Mouse (Mus musculus) MEL (cell line): ENCODE data around the gene Ppp2r5a. TPM values are rescaled to one million over a fixed set of nuclear protein-coding genes. Genes with fewer than 3 reads are reported as not detected.

Experiments
- DNase-seq: peaks from one replicate; pipeline ENCODE4 v3.0.0; 2011; ENCODE audit warnings: low read depth, low spot score
- H3K27ac ChIP-seq: 2 replicates; pipeline ENCODE4 v1.5.1; 2012; ENCODE audit warnings: low read depth, mild to moderate bottlenecking, control low read depth, low read length, moderate library complexity; ENCODE audit not compliant: control insufficient read depth
- H3K27me3 ChIP-seq, 2 experiments: fragments of 150-350 bp in 1 of 2; sonication (generic) in 1 of 2; 2 replicates each; pipeline ENCODE4 v1.6.1; 2012; ENCODE audit warnings: low read length in 2 of 2, mild to moderate bottlenecking in 2 of 2, improper control_type of control experiment in 1 of 2, moderate library complexity in 1 of 2; ENCODE audit not compliant: insufficient read depth in 2 of 2, control insufficient read depth in 1 of 2
- H3K36me3 ChIP-seq, 2 experiments: 2 replicates each; pipeline ENCODE4 v1.6.1; 2012 to 2014; ENCODE audit warnings: low read length in 2 of 2, improper control_type of control experiment in 1 of 2, inconsistent platforms in 1 of 2, mild to moderate bottlenecking in 1 of 2; ENCODE audit not compliant: insufficient read depth in 2 of 2, control insufficient read depth in 1 of 2
- H3K4me1 ChIP-seq, 2 experiments: fragments of 150-350 bp in 1 of 2; sonication (generic) in 1 of 2; 2 replicates each; pipeline ENCODE4 v1.6.1; 2012; ENCODE audit warnings: low read length in 2 of 2, improper control_type of control experiment in 1 of 2, mild to moderate bottlenecking in 1 of 2; ENCODE audit not compliant: insufficient read depth in 2 of 2, control insufficient read depth in 1 of 2
- H3K4me3 ChIP-seq, 2 experiments: fragments of 150-350 bp in 1 of 2; sonication (generic) in 1 of 2; 2 replicates each; pipeline ENCODE4 v1.5.1; 2012; ENCODE audit warnings: low read depth in 2 of 2, low read length in 2 of 2, mild to moderate bottlenecking in 2 of 2, moderate library complexity in 2 of 2, control low read depth in 1 of 2, improper control_type of control experiment in 1 of 2; ENCODE audit not compliant: control insufficient read depth in 1 of 2, insufficient read depth in 1 of 2
- H3K79me2 ChIP-seq: 2 replicates; pipeline ENCODE4 v1.6.1; 2012; ENCODE audit warnings: mild to moderate bottlenecking, low read length, moderate library complexity; ENCODE audit not compliant: control insufficient read depth, poor library complexity, insufficient read depth
- H3K9ac ChIP-seq: 2 replicates; pipeline ENCODE4 v1.6.1; 2012; ENCODE audit warnings: low read depth, mild to moderate bottlenecking, control low read depth, low read length, moderate library complexity; ENCODE audit not compliant: control insufficient read depth, poor library complexity, severe bottlenecking
- H3K9me3 ChIP-seq: fragments of 150-350 bp; sonication (generic); replicated peaks from 2 replicates; pipeline ENCODE4 v1.6.1; 2012; ENCODE audit warnings: mild to moderate bottlenecking, low read length, improper control_type of control experiment, moderate library complexity; ENCODE audit not compliant: insufficient read depth
- BHLHE40 ChIP-seq: IDR thresholded peaks from 2 replicates; pipeline ENCODE4 v1.6.1; 2012; ENCODE audit warnings: low read depth, mild to moderate bottlenecking, inconsistent platforms, low read length, improper control_type of control experiment, borderline replicate concordance
- EP300 ChIP-seq, 2 experiments: IDR thresholded peaks; 2 replicates each; pipeline ENCODE4 v1.6.1; 2011; ENCODE audit warnings: improper control_type of control experiment in 2 of 2, low read length in 2 of 2, low read depth in 1 of 2, mild to moderate bottlenecking in 1 of 2
- MAX ChIP-seq: IDR thresholded peaks from 2 replicates; pipeline ENCODE4 v1.6.1; 2011; ENCODE audit warnings: low read length, improper control_type of control experiment
- MAZ ChIP-seq: IDR thresholded peaks from 2 replicates; pipeline ENCODE4 v1.6.1; 2012; ENCODE audit warnings: low read depth, mild to moderate bottlenecking, inconsistent platforms, low read length, improper control_type of control experiment
- NRF1 ChIP-seq: IDR thresholded peaks from 2 replicates; pipeline ENCODE4 v1.6.1; 2014; ENCODE audit warnings: low read depth, mild to moderate bottlenecking, inconsistent platforms, low read length, improper control_type of control experiment, moderate library complexity; ENCODE audit not compliant: poor library complexity, insufficient read depth, severe bottlenecking
- POLR2A ChIP-seq, 2 experiments: IDR thresholded peaks; 2 replicates each; pipeline ENCODE4 v1.6.1; 2011 to 2012; ENCODE audit warnings: low read length in 2 of 2, mild to moderate bottlenecking in 2 of 2, control low read depth in 1 of 2, improper control_type of control experiment in 1 of 2, low read depth in 1 of 2, moderate library complexity in 1 of 2; ENCODE audit not compliant: control insufficient read depth in 1 of 2, insufficient read depth in 1 of 2, poor library complexity in 1 of 2
- POLR2AphosphoS5 ChIP-seq: IDR thresholded peaks from 2 replicates; pipeline ENCODE4 v1.6.1; 2012; ENCODE audit warnings: low read depth, borderline replicate concordance, mild to moderate bottlenecking, inconsistent platforms, low read length, moderate library complexity, mixed read lengths
- RAD21 ChIP-seq: IDR thresholded peaks from 2 replicates; pipeline ENCODE4 v1.6.1; 2011; ENCODE audit warnings: mild to moderate bottlenecking, low read depth, low read length, improper control_type of control experiment
- TAL1 ChIP-seq: IDR thresholded peaks from 2 replicates; pipeline ENCODE4 v1.6.1; 2012; ENCODE audit warnings: mild to moderate bottlenecking, inconsistent platforms, low read length, moderate library complexity, mixed read lengths
- ZKSCAN1 ChIP-seq: IDR thresholded peaks from 2 replicates; pipeline ENCODE4 v1.6.1; 2012; ENCODE audit warnings: low read depth, mild to moderate bottlenecking, inconsistent platforms, low read length, improper control_type of control experiment, moderate library complexity
- polyA plus RNA-seq, 2 experiments: library from polyadenylated mRNA; stranded (reverse) in 1 of 2; unstranded in 1 of 2; fragments of >175 nt in 1 of 2; fragments of >200 nt in 1 of 2; gene quantifications; 2 replicates each; pipeline versions ENCODE4 v1.2.1 to v1.2.4; 2012; ENCODE audit warnings: low replicate concordance in 2 of 2, low read depth in 1 of 2; ENCODE audit not compliant: insufficient read length in 2 of 2, insufficient read depth in 1 of 2, missing spikeins in 1 of 2
- total RNA-seq: library from RNA; depleted of rRNA; stranded (reverse); fragments of 300-350 nt; gene quantifications from 2 replicates; pipeline ENCODE4 v1.2.3, GENCODE M21; 2012

Gene Ppp2r5a
- total and polyA plus RNA-seq, 3 experiments: 46.6 to 48.6 TPM; not detected in 1

DNA sequence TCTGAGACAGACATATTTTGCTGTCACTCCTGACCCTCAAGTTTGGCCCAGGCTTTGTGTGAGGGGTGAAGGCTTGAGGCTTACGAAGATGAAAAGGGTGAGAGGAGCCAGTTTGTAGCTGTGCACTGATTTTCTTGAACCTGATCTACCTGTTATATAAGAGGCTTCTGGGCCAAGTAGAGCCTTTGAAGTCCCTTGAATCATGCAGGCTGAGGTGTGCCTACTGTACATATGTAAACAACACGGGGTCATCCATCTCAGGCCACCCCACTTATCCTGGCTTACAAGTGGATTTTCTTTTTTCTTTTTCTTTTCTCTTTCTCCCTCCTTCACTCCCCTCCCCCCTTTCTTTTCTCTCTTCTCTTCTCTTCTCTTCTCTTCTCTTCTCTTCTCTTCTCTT lies 54.5 kb downstream of the Ppp2r5a start:
- Histone ChIP-seq H3K79me2 (no peaks in the 10 kb centered on the region), H3K27me3 (no peaks in the 10 kb centered on the region), H3K36me3 (peaks cover 0 to 17% of the 10 kb centered on the region in 2 experiments; a peak in 2 of 4 replicates), H3K27ac (no peak overlapping the region), H3K9me3 (no peaks in the 10 kb centered on the region), H3K4me3 (no peak overlapping the region), H3K9ac (no peak overlapping the region), H3K4me1 (no peaks in the 10 kb centered on the region)
- DNase-seq: no peak
- no peak for TF ChIP-seq NRF1
- no peak for TF ChIP-seq BHLHE40
- TF ChIP-seq POLR2A (IDR thresholded peaks at IDR 0.05; ENCODE audit: control insufficient read depth in 1 of 2, insufficient read depth in 1 of 2, low read depth in 1 of 2, low read length in 2 of 2, poor library complexity in 1 of 2): no peak
- TF ChIP-seq MAZ: no peak
- TF ChIP-seq ZKSCAN1: no peak

DNA sequence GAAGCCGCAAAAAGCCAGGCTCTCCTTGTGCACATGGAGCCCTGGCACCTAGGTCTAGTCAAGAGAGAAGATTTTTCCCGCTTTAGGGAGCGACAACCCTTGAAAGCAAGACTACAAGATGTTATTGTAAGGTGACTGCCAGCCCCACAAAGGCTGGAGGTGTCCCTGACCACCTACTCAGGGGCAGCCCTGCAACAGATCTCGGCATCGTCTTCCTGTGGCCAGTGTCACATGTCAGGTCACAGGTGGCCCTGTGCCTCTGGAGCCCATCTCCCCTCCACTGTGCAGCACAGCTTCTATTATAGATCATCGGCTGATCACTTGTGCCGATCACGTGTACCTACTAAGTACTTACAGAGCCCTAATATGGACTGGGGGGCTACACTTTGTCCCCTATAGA lies 55.5 kb downstream of the Ppp2r5a start:
- Histone ChIP-seq H3K27me3 (no peaks in the 10 kb centered on the region), H3K27ac (no peak overlapping the region), H3K9me3 (no peaks in the 10 kb centered on the region), H3K4me3 (no peak overlapping the region), H3K9ac (no peak overlapping the region), H3K79me2 (no peaks in the 10 kb centered on the region), H3K36me3 (peaks cover 0 to 13% of the 10 kb centered on the region in 2 experiments; a peak in 2 of 4 replicates), H3K4me1 (no peaks in the 10 kb centered on the region)
- TF ChIP-seq TAL1 (no peak), EP300 (IDR thresholded peaks at IDR 0.05; ENCODE audit: low read depth in 1 of 2, low read length in 2 of 2) (no peak)
- no peak for DNase-seq

DNA sequence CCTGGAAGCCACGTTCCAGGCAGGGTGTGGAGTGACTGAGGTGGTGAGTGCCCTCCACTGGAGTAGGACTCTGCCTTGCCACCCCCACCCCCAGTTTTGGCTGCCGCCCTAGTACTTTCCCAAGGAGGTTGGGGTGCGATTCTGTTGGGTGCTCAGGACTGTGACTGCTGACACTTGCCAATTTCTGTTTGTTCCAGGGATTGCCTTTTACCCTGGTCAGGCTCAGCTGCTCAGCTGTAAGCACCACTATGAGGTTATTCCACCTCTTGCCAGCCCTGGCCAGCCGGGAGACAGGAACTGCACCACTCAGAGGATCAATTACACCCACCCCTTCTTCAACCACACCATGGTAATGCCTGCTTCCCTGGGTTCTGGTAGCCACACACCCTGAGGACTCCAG lies 62.5 kb downstream of the Ppp2r5a start:
- Histone ChIP-seq H3K27ac (no peak overlapping the region), H3K4me1 (no peaks in the 10 kb centered on the region), H3K36me3 (peaks cover 0 to 4% of the 10 kb centered on the region in 2 experiments; a peak in 1 of 4 replicates), H3K4me3 (no peak overlapping the region)
- DNase-seq: no peak
- TF ChIP-seq TAL1 (no peak), MAX (no peak), RAD21 (no peak), POLR2AphosphoS5 (no peak)
- TF ChIP-seq, all 39 proteins: peak for 0
- no peaks in the 10 kb centered on the region for H3K9me3 ChIP-seq
- H3K79me2 ChIP-seq: no peaks in the 10 kb centered on the region
- H3K27me3 ChIP-seq: no peaks in the 10 kb centered on the region
- no peak overlapping the region for H3K9ac ChIP-seq
